Mouse (Mus musculus): ENCODE results near the gene Trappc10.

- TF ChIP-seq CTCF (IDR thresholded peaks at IDR 0.05; ENCODE audit: insufficient read depth, low read depth, low read length) (no peak), POLR2A (IDR thresholded peaks at IDR 0.05; ENCODE audit: insufficient read depth, low read depth, low read length) (no peak)
Measured at GRCm38 (mm10) chr10:78246725-78247124, 2.3 kb upstream of the Trappc10 start.

All from olfactory bulb, adult 2 months (tissue).